ENCODE assay signal across 30 mouse cellular contexts in genomic region chr4:144544689-144545088, GRCm38 (mm10). TPM values are rescaled to one million over a fixed set of nuclear protein-coding genes. Genes with fewer than 3 reads are reported as not detected.
"Had no signal": no experiment of that assay in that cellular context is flagged by ENCODE, and none has a peak within 500 bp of the region (broad histone marks: within the 10 kb centered on the region; RNA-seq: fewer than 3 reads in every experiment).

No protein-coding gene starts in this region.

- H3K27ac ChIP-seq: embryonic facial prominence, embryonic 10.5 days; embryonic facial prominence, embryonic 12.5 days; embryonic facial prominence, embryonic 13.5 days; embryonic facial prominence, embryonic 15.5 days; forebrain, embryonic 10.5 days; forebrain, embryonic 12.5 days; forebrain, embryonic 13.5 days; forebrain, embryonic 15.5 days; gastrocnemius, adult 2 months; heart, adult 2 months; heart, embryonic 10.5 days had no signal

- H3K9ac ChIP-seq: embryonic facial prominence, embryonic 12.5 days; embryonic facial prominence, embryonic 13.5 days; embryonic facial prominence, embryonic 15.5 days; forebrain, embryonic 12.5 days; forebrain, embryonic 13.5 days; forebrain, embryonic 15.5 days; forebrain, postnatal 0 days had no signal

- H3K36me3 ChIP-seq: embryonic facial prominence, embryonic 10.5 days; embryonic facial prominence, embryonic 12.5 days; embryonic facial prominence, embryonic 13.5 days; embryonic facial prominence, embryonic 15.5 days; forebrain, embryonic 10.5 days; forebrain, embryonic 12.5 days; forebrain, embryonic 15.5 days; heart, embryonic 10.5 days had no signal

- H3K4me1 ChIP-seq: embryonic facial prominence, embryonic 10.5 days; embryonic facial prominence, embryonic 12.5 days; embryonic facial prominence, embryonic 13.5 days; embryonic facial prominence, embryonic 15.5 days; forebrain, embryonic 10.5 days; forebrain, embryonic 12.5 days; forebrain, embryonic 13.5 days; forebrain, embryonic 15.5 days; heart, embryonic 10.5 days had no signal

- DNase-seq: cerebellum, postnatal 10 days; cerebellum, postnatal 14 days; cerebellum, postnatal 25 days; cerebellum, postnatal 36 days; embryo, embryonic 11 days; forebrain, postnatal 0 days; gastrocnemius, adult 2 months; gastrocnemius, postnatal 10 days; gastrocnemius, postnatal 14 days; gastrocnemius, postnatal 25 days; gastrocnemius, postnatal 36 days; heart, adult 11 months; heart, adult 18-20 months; heart, adult 2 months had no signal

- H3K4me3 ChIP-seq: embryonic facial prominence, embryonic 10.5 days; embryonic facial prominence, embryonic 12.5 days; embryonic facial prominence, embryonic 13.5 days; embryonic facial prominence, embryonic 15.5 days; erythroblast, embryonic 14.5 days; forebrain, embryonic 10.5 days; forebrain, embryonic 12.5 days; forebrain, embryonic 13.5 days; forebrain, embryonic 15.5 days; gastrocnemius, adult 2 months; heart, adult 2 months; heart, embryonic 10.5 days had no signal

RNA-seq across cellular contexts. Expression of gene Gm13124, which starts 20.2 kb away (rescaled TPM):
- total RNA-seq: common myeloid progenitor, adult 5-6 weeks; forebrain, postnatal 0 days; gastrocnemius, adult 18-20 months; gastrocnemius, adult 2 months; gastrocnemius, adult 8-10 months; gastrocnemius, postnatal 10 days; gastrocnemius, postnatal 14 days; gastrocnemius, postnatal 25 days; gastrocnemius, postnatal 36 days; gastrocnemius, postnatal 4 days; granulocyte monocyte progenitor cell, adult 5-6 weeks; heart, adult 18-20 months; heart, adult 2 months; heart, adult 8-10 months had no signal

RNA-seq across cellular contexts. Expression of gene 9430007A20Rik, which starts 25.1 kb away (rescaled TPM):
- total RNA-seq: common myeloid progenitor, adult 5-6 weeks; forebrain, postnatal 0 days; gastrocnemius, adult 18-20 months; gastrocnemius, adult 2 months; gastrocnemius, adult 8-10 months; gastrocnemius, postnatal 10 days; gastrocnemius, postnatal 14 days; gastrocnemius, postnatal 25 days; gastrocnemius, postnatal 36 days; gastrocnemius, postnatal 4 days; granulocyte monocyte progenitor cell, adult 5-6 weeks; heart, adult 18-20 months; heart, adult 2 months; heart, adult 8-10 months had no signal
